Mouse (Mus musculus) intestine, embryonic 15.5 days (tissue): ENCODE results near the gene Epb41l3. TPM values are rescaled to one million over a fixed set of nuclear protein-coding genes. Genes with fewer than 3 reads are reported as not detected.

Experiments used
- ATAC-seq: fragments of 200-750 bp; cut with Nextera tagmentation; 2 replicates; pipeline ENCODE4 v1.8.0; 2017; ENCODE audit warnings: moderate TSS enrichment, moderate library complexity
- H3K27ac ChIP-seq: fragments of 300-500 bp; sonication (generic); 2 replicates; pipeline ENCODE4 v1.5.1; 2015; ENCODE audit warnings: mild to moderate bottlenecking, inconsistent platforms
- H3K27me3 ChIP-seq: fragments of 300-500 bp; sonication (generic); replicated peaks from 2 replicates; pipeline ENCODE4 v1.6.1; 2015; ENCODE audit warnings: inconsistent platforms
- H3K36me3 ChIP-seq: fragments of 300-500 bp; sonication (generic); 2 replicates; pipeline ENCODE4 v1.6.1; 2015; ENCODE audit warnings: inconsistent platforms
- H3K4me1 ChIP-seq: fragments of 300-500 bp; sonication (generic); replicated peaks from 2 replicates; pipeline ENCODE4 v1.6.1; 2015; ENCODE audit warnings: inconsistent platforms
- H3K4me2 ChIP-seq: fragments of 300-500 bp; sonication (generic); replicated peaks from 2 replicates; pipeline ENCODE4 v1.6.1; 2015; ENCODE audit warnings: mild to moderate bottlenecking, inconsistent platforms
- H3K4me3 ChIP-seq: fragments of 300-500 bp; sonication (generic); replicated peaks from 2 replicates; pipeline ENCODE4 v1.5.1; 2015; ENCODE audit warnings: inconsistent platforms
- H3K9ac ChIP-seq: fragments of 300-500 bp; sonication (generic); 2 replicates; pipeline ENCODE4 v1.6.1; 2015; ENCODE audit warnings: inconsistent platforms
- H3K9me3 ChIP-seq: fragments of 300-500 bp; sonication (generic); 2 replicates; pipeline ENCODE4 v1.6.1; 2016; ENCODE audit warnings: inconsistent platforms
- WGBS: fragments of 180-500 bp; shearing (Covaris S2); methylation state at CpG from one replicate; pipeline ENCODE4 v1.1.7; 2015; 5-methylcytosine and 5-hydroxymethylcytosine counted together
- polyA plus RNA-seq: library from polyadenylated mRNA; unstranded; fragments of >200 nt; fragmentation: Nextera tagmentation; extraction: Ambion mirVana; gene quantifications from 2 replicates; pipeline ENCODE4 v1.2.1, GENCODE M21; 2015

Gene Epb41l3
- polyA plus RNA-seq, 1 experiment from 2014 or later: 131 TPM

GRCm38 (mm10) chr17:69277362-69277761 lies 201.9 kb downstream of the Epb41l3 start:
- 63% methylated on average over 5 of the region's 5 CpGs for WGBS
- Histone ChIP-seq H3K9ac (no peak overlapping the region), H3K36me3 (no peaks in the 10 kb centered on the region), H3K27ac (no peak overlapping the region), H3K9me3 (no peaks in the 10 kb centered on the region), H3K4me2 (no peak overlapping the region), H3K27me3 (no peaks in the 10 kb centered on the region), H3K4me1 (no peaks in the 10 kb centered on the region), H3K4me3 (no peak overlapping the region)
- no peak for ATAC-seq

DNA sequence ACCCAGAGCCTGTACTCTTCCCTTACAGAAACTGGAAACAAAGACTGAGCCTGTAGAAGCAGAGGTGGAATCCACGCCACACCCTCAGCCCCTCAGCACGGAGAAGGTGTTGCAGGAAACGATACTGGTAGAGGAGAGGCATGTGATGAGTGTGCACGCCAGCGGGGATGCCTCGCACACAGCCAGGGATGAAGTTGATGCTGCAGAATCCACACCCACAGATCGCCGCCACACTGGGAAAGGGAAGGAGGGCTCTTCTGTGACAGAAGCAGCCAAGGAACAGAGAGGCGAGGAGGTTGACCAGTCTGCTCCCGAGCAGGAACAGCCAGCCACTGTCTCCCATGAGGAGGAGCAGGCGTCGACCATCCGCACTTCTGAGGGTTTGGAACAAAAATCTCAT lies 209.0 kb downstream of the Epb41l3 start:
- no peak for ATAC-seq
- no peaks in the 10 kb centered on the region for H3K9me3 ChIP-seq
- no peak overlapping the region for H3K27ac ChIP-seq
- no peak overlapping the region for H3K9ac ChIP-seq
- H3K4me1 ChIP-seq: no peaks in the 10 kb centered on the region
- no peak overlapping the region for H3K4me2 ChIP-seq
- WGBS: 93% methylated on average over 13 of the region's 13 CpGs
- H3K4me3 ChIP-seq: no peak overlapping the region
- H3K36me3 ChIP-seq: peaks cover 35% of the 10 kb centered on the region
- no peaks in the 10 kb centered on the region for H3K27me3 ChIP-seq

DNA sequence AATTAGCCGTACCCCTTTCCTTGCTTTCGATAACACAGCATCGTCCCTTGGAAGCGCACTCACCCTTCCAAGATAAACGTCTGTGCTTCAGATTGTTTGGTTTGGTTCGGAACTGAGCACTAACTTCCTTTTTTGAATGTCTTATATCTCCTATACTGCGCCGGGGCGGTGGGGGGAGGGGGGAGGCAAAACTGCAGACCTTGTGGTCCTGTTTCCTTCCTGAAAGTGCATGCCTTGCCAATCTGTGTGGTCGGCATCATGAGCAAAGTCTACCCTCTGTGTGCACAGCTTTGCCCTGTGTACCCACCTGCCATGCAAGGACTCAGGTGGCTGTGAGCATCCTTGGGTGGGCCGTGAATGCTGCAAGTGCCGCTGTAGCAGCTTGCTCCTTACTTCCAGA lies 212.6 kb downstream of the Epb41l3 start:
- Histone ChIP-seq H3K9me3 (no peaks in the 10 kb centered on the region), H3K9ac (no peak overlapping the region), H3K36me3 (peaks cover 28% of the 10 kb centered on the region), H3K27ac (no peak overlapping the region), H3K4me3 (no peak overlapping the region), H3K27me3 (no peaks in the 10 kb centered on the region), H3K4me2 (no peak overlapping the region), H3K4me1 (no peaks in the 10 kb centered on the region)
- no peak for ATAC-seq
- 82% methylated on average over 12 of the region's 12 CpGs for WGBS

DNA sequence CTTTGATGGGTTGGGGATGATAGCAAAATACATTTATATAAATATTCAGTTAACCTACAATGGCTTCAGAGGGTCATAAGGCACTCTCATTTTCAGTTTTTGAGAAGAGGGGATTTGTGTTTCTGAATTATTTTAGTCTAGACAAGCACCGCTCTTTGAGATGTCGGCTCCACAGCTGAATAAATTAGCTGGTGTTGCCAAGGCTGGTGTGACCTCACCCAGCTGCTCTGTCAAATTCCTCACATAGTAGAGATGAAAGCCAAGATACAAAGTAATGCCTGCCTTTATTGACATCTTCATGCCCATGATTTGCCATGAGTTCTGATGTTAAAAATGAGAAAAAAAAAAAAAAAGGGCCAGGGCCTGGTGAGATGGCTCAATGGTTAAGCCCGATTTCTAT lies 214.8 kb downstream of the Epb41l3 start:
- no peak for ATAC-seq
- H3K9ac ChIP-seq: no peak overlapping the region
- WGBS: 80% methylated on average over 3 of the region's 3 CpGs

GRCm38 (mm10) chr17:69301552-69301951 lies 226.1 kb downstream of the Epb41l3 start:
- Histone ChIP-seq H3K27me3 (no peaks in the 10 kb centered on the region), H3K36me3 (no peaks in the 10 kb centered on the region), H3K9me3 (no peaks in the 10 kb centered on the region), H3K4me1 (no peaks in the 10 kb centered on the region), H3K4me2 (no peak overlapping the region), H3K4me3 (no peak overlapping the region), H3K9ac (no peak overlapping the region), H3K27ac (no peak overlapping the region)
- ATAC-seq: no peak
- 70% methylated on average over 4 of the region's 4 CpGs for WGBS

More for the DNA sequence above, 214.8 kb downstream of the Epb41l3 start:
- H3K27me3 ChIP-seq: no peaks in the 10 kb centered on the region
- no peaks in the 10 kb centered on the region for H3K9me3 ChIP-seq
- no peak overlapping the region for H3K4me2 ChIP-seq
- peaks cover 28% of the 10 kb centered on the region for H3K36me3 ChIP-seq
- H3K4me1 ChIP-seq: no peaks in the 10 kb centered on the region
- no peak overlapping the region for H3K27ac ChIP-seq
- H3K4me3 ChIP-seq: no peak overlapping the region

- no peak for ATAC-seq
- WGBS: 85% methylated on average over 11 of the region's 11 CpGs
- Histone ChIP-seq H3K36me3 (no peaks in the 10 kb centered on the region), H3K4me2 (no peak overlapping the region), H3K9me3 (no peaks in the 10 kb centered on the region), H3K4me1 (no peaks in the 10 kb centered on the region), H3K27ac (no peak overlapping the region), H3K9ac (no peak overlapping the region), H3K4me3 (no peak overlapping the region), H3K27me3 (no peaks in the 10 kb centered on the region)
Observed at GRCm38 (mm10) chr17:69303579-69304274, 228.2 kb downstream of the Epb41l3 start.

- Histone ChIP-seq H3K27me3 (no peaks in the 10 kb centered on the region), H3K27ac (no peak overlapping the region), H3K9me3 (no peaks in the 10 kb centered on the region), H3K36me3 (no peaks in the 10 kb centered on the region), H3K9ac (no peak overlapping the region), H3K4me1 (no peaks in the 10 kb centered on the region), H3K4me3 (no peak overlapping the region), H3K4me2 (no peak overlapping the region)
- WGBS: 69% methylated on average over 9 of the region's 9 CpGs
- no peak for ATAC-seq
Observed at GRCm38 (mm10) chr17:69307636-69308035, 232.2 kb downstream of the Epb41l3 start.

DNA sequence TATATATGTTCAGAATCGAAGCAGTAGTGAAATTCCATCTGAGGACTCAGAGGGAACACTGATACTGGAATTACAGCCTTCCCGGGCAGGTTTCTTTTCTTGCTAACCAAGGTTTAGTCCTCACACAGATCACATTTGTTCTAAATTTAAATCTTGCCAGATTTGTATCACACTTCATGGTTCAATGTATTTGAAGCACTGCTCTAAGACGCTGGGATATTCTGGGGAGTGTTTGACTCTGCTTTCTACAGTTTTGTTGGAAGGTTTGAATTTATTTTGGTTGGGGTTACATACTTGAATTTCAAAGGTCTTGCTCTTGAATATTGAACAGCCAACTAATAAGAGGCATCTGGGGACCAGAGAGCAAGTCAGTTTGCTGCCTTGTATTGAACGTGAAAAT lies 234.4 kb downstream of the Epb41l3 start:
- Histone ChIP-seq H3K36me3 (no peaks in the 10 kb centered on the region), H3K4me1 (no peaks in the 10 kb centered on the region), H3K9me3 (no peaks in the 10 kb centered on the region), H3K9ac (no peak overlapping the region), H3K4me2 (no peak overlapping the region), H3K27me3 (no peaks in the 10 kb centered on the region), H3K27ac (no peak overlapping the region), H3K4me3 (no peak overlapping the region)
- ATAC-seq: no peak
- WGBS: 87% methylated on average over 4 of the region's 4 CpGs

- Histone ChIP-seq H3K36me3 (no peaks in the 10 kb centered on the region), H3K27me3 (no peaks in the 10 kb centered on the region), H3K27ac (no peak overlapping the region), H3K4me3 (no peak overlapping the region), H3K4me2 (no peak overlapping the region), H3K9ac (no peak overlapping the region), H3K9me3 (no peaks in the 10 kb centered on the region), H3K4me1 (no peaks in the 10 kb centered on the region)
- ATAC-seq: no peak
- 87% methylated on average over 10 of the region's 10 CpGs for WGBS
Observed at GRCm38 (mm10) chr17:69320496-69320895, 245.0 kb downstream of the Epb41l3 start.

GRCm38 (mm10) chr17:69322721-69323120 lies 247.2 kb downstream of the Epb41l3 start:
- no peak overlapping the region for H3K4me3 ChIP-seq
- no peak overlapping the region for H3K4me2 ChIP-seq
- H3K9me3 ChIP-seq: no peaks in the 10 kb centered on the region
- no peaks in the 10 kb centered on the region for H3K36me3 ChIP-seq
- no peaks in the 10 kb centered on the region for H3K27me3 ChIP-seq
- H3K4me1 ChIP-seq: no peaks in the 10 kb centered on the region
- no peak overlapping the region for H3K9ac ChIP-seq
- WGBS: 89% methylated on average over 2 of the region's 2 CpGs
- H3K27ac ChIP-seq: no peak overlapping the region
- ATAC-seq: no peak

Other genes with a start within 250 kb of the Epb41l3 start
- gene Tmem200c, start 249.1 kb upstream of the Epb41l3 start, polyA plus RNA-seq: 0.24 and 0.57 TPM in 2 replicates